Mouse (Mus musculus) forebrain, embryonic 11.5 days (tissue): ENCODE data around the gene Zmynd11. TPM values are rescaled to one million over a fixed set of nuclear protein-coding genes. Genes with fewer than 3 reads are reported as not detected.
"Not testable (repeated sequence)": the region's sequence is repeated elsewhere in the genome, so short reads cannot be mapped to it uniquely, and the experiment has no call there.

ENCODE experiments used
- ATAC-seq: fragments of 200-750 bp; cut with Nextera tagmentation; replicated peaks from 2 replicates; pipeline ENCODE4 v1.8.0; 2017; ENCODE audit warnings: moderate TSS enrichment; ENCODE audit not compliant: low FRiP score
- DNase-seq: peaks from one replicate; pipeline ENCODE4 v3.0.0-alpha.2; 2017; ENCODE audit warnings: low spot score
- H3K27ac ChIP-seq: fragments of 300-500 bp; sonication (generic); 2 replicates; pipeline ENCODE4 v1.5.1; 2014; ENCODE audit warnings: low read depth, low read length
- H3K27me3 ChIP-seq: fragments of 300-500 bp; sonication (generic); 2 replicates; pipeline ENCODE4 v1.6.1; 2014; ENCODE audit warnings: mild to moderate bottlenecking, low read length, mixed read lengths; ENCODE audit not compliant: control insufficient read depth, insufficient read depth
- H3K36me3 ChIP-seq: fragments of 300-500 bp; sonication (generic); 2 replicates; pipeline ENCODE4 v1.6.1; 2014; ENCODE audit warnings: mild to moderate bottlenecking, low read length, moderate library complexity, mixed read lengths; ENCODE audit not compliant: control insufficient read depth, insufficient read depth
- H3K4me1 ChIP-seq: fragments of 300-500 bp; sonication (generic); replicated peaks from 2 replicates; pipeline ENCODE4 v1.6.1; 2014; ENCODE audit warnings: low read length, mixed read lengths; ENCODE audit not compliant: control insufficient read depth, insufficient read depth
- H3K4me2 ChIP-seq: fragments of 300-500 bp; sonication (generic); 2 replicates; pipeline ENCODE4 v1.6.1; 2014; ENCODE audit warnings: low read depth, mild to moderate bottlenecking, low read length, moderate library complexity, mixed read lengths; ENCODE audit not compliant: severe bottlenecking
- H3K4me3 ChIP-seq: fragments of 300-500 bp; sonication (generic); 2 replicates; pipeline ENCODE4 v1.5.1; 2014; ENCODE audit warnings: low read depth, low read length
- H3K9ac ChIP-seq: fragments of 300-500 bp; sonication (generic); 2 replicates; pipeline ENCODE4 v1.6.1; 2014; ENCODE audit warnings: low read length
- H3K9me3 ChIP-seq: fragments of 300-500 bp; sonication (generic); 2 replicates; pipeline ENCODE4 v1.6.1; 2016; ENCODE audit warnings: low read length, mixed read lengths; ENCODE audit not compliant: control insufficient read depth
- WGBS: fragments of 180-500 bp; shearing (Covaris S2); extraction: QIAGEN DNeasy Blood & Tissue Kit; methylation state at CpG from one replicate; pipeline ENCODE4 v1.1.7; 2014; 5-methylcytosine and 5-hydroxymethylcytosine counted together
- polyA plus RNA-seq: library from polyadenylated mRNA; unstranded; fragments of >200 nt; fragmentation: Nextera tagmentation; extraction: Ambion mirVana; gene quantifications from 2 replicates; pipeline ENCODE4 v1.2.1, GENCODE M21; 2014

The Zmynd11 gene
- polyA plus RNA-seq, 1 experiment from 2014 or later, result 138 TPM

GRCm38 (mm10) chr13:9738190-9738589 is 26.9 kb downstream of the Zmynd11 start:
- no peak for ATAC-seq

GRCm38 (mm10) chr13:9737024-9737423 is 28.1 kb downstream of the Zmynd11 start:
- H3K27ac ChIP-seq, result no peak overlapping the region
- ATAC-seq (no peak), DNase-seq (no peak)
- H3K9me3 ChIP-seq, result no peaks in the 10 kb centered on the region
- no peak overlapping the region for H3K9ac ChIP-seq
- no peak overlapping the region for H3K4me2 ChIP-seq
- no peaks in the 10 kb centered on the region for H3K27me3 ChIP-seq
- H3K4me3 ChIP-seq, result no peak overlapping the region
- H3K4me1 ChIP-seq, result no peaks in the 10 kb centered on the region
- 88% methylated on average over 5 of the region's 5 CpGs for WGBS
- no peaks in the 10 kb centered on the region for H3K36me3 ChIP-seq

More at GRCm38 (mm10) chr13:9738190-9738589, 26.9 kb downstream of the Zmynd11 start:
- H3K27me3 ChIP-seq, result no peaks in the 10 kb centered on the region
- no peaks in the 10 kb centered on the region for H3K9me3 ChIP-seq
- no peak overlapping the region for H3K4me3 ChIP-seq
- 83% methylated on average over 2 of the region's 2 CpGs for WGBS
- no peaks in the 10 kb centered on the region for H3K4me1 ChIP-seq
- H3K4me2 ChIP-seq, result no peak overlapping the region
- no peaks in the 10 kb centered on the region for H3K36me3 ChIP-seq
- DNase-seq, result no peak
- no peak overlapping the region for H3K9ac ChIP-seq
- no peak overlapping the region for H3K27ac ChIP-seq

- not testable (repeated sequence) for H3K4me2 ChIP-seq, H3K36me3 ChIP-seq, H3K9me3 ChIP-seq, H3K4me3 ChIP-seq, H3K27ac ChIP-seq, H3K27me3 ChIP-seq, H3K4me1 ChIP-seq, H3K9ac ChIP-seq, DNase-seq, ATAC-seq
- WGBS, result 95% methylated on average over 4 of the region's 5 CpGs
These were observed 32.9 kb downstream of the Zmynd11 start for GRCm38 (mm10) chr13:9732262-9732661.

- Histone ChIP-seq H3K36me3 (no peaks in the 10 kb centered on the region), H3K9ac (no peak overlapping the region), H3K4me2 (no peak overlapping the region), H3K9me3 (no peaks in the 10 kb centered on the region), H3K4me3 (no peak overlapping the region), H3K27ac (no peak overlapping the region), H3K27me3 (no peaks in the 10 kb centered on the region), H3K4me1 (no peaks in the 10 kb centered on the region)
- DNase-seq (no peak), ATAC-seq (no peak)
- 92% methylated on average over 1 of the region's 1 CpGs for WGBS
These were observed 36.1 kb downstream of the Zmynd11 start for GRCm38 (mm10) chr13:9729073-9729472.

GRCm38 (mm10) chr13:9715224-9715623 is 49.9 kb downstream of the Zmynd11 start:
- no peak for ATAC-seq
- H3K27me3 ChIP-seq, result no peaks in the 10 kb centered on the region
- H3K9me3 ChIP-seq, result no peaks in the 10 kb centered on the region
- H3K4me2 ChIP-seq, result no peak overlapping the region
- H3K36me3 ChIP-seq, result no peaks in the 10 kb centered on the region
- no peak for DNase-seq
- no peak overlapping the region for H3K27ac ChIP-seq
- 94% methylated on average over 1 of the region's 1 CpGs for WGBS
- H3K4me1 ChIP-seq, result no peaks in the 10 kb centered on the region
- no peak overlapping the region for H3K4me3 ChIP-seq
- H3K9ac ChIP-seq, result no peak overlapping the region

GRCm38 (mm10) chr13:9713462-9714134 is 51.5 kb downstream of the Zmynd11 start:
- no peaks in the 10 kb centered on the region for H3K27me3 ChIP-seq
- no peaks in the 10 kb centered on the region for H3K36me3 ChIP-seq
- no peak overlapping the region for H3K4me2 ChIP-seq
- H3K4me1 ChIP-seq, result no peaks in the 10 kb centered on the region
- no peak overlapping the region for H3K27ac ChIP-seq
- H3K9ac ChIP-seq, result no peak overlapping the region
- ATAC-seq (no peak), DNase-seq (no peak)
- WGBS, result 89% methylated on average over 6 of the region's 6 CpGs
- H3K9me3 ChIP-seq, result no peaks in the 10 kb centered on the region
- no peak overlapping the region for H3K4me3 ChIP-seq

- Histone ChIP-seq H3K4me2 (no peak overlapping the region), H3K9ac (no peak overlapping the region), H3K27me3 (no peaks in the 10 kb centered on the region), H3K36me3 (no peaks in the 10 kb centered on the region), H3K4me1 (no peaks in the 10 kb centered on the region), H3K27ac (no peak overlapping the region), H3K9me3 (no peaks in the 10 kb centered on the region), H3K4me3 (no peak overlapping the region)
- DNase-seq (no peak), ATAC-seq (no peak)
- 90% methylated on average over 3 of the region's 3 CpGs for WGBS
These were observed 52.2 kb downstream of the Zmynd11 start for GRCm38 (mm10) chr13:9712971-9713370.

GRCm38 (mm10) chr13:9712409-9712808 is 52.7 kb downstream of the Zmynd11 start:
- no peak for DNase-seq
- no peak overlapping the region for H3K4me3 ChIP-seq
- H3K9me3 ChIP-seq, result no peaks in the 10 kb centered on the region
- H3K4me2 ChIP-seq, result no peak overlapping the region
- H3K36me3 ChIP-seq, result no peaks in the 10 kb centered on the region
- 98% methylated on average over 1 of the region's 1 CpGs for WGBS
- no peak for ATAC-seq
- H3K27me3 ChIP-seq, result no peaks in the 10 kb centered on the region
- no peaks in the 10 kb centered on the region for H3K4me1 ChIP-seq
- H3K9ac ChIP-seq, result no peak overlapping the region
- H3K27ac ChIP-seq, result no peak overlapping the region
